Mouse (Mus musculus): ENCODE results near the gene Traip. TPM values are rescaled to one million over a fixed set of nuclear protein-coding genes. Genes with fewer than 3 reads are reported as not detected.

Traip gene
- polyA plus RNA-seq (2012; rRNA removed), result 21.0 and 21.2 TPM in 2 replicates

- no peak for DNase-seq (ENCODE audit: extremely low spot score in 1 of 2, low spot score in 1 of 2)
Observed at GRCm38 (mm10) chr9:107949922-107950235, at the start of gene Traip. Gene Traip (plus strand): TSS chr9:107950136.

- DNase-seq (ENCODE audit: extremely low spot score in 1 of 2, low spot score in 1 of 2), result peak; percentile 76 to 89
Observed at GRCm38 (mm10) chr9:107900840-107901626, 48.9 kb upstream of the Traip start.

- no peak for DNase-seq (ENCODE audit: extremely low spot score in 1 of 2, low spot score in 1 of 2)
Observed at GRCm38 (mm10) chr9:107901627-107901914, 48.4 kb upstream of the Traip start.

DNA sequence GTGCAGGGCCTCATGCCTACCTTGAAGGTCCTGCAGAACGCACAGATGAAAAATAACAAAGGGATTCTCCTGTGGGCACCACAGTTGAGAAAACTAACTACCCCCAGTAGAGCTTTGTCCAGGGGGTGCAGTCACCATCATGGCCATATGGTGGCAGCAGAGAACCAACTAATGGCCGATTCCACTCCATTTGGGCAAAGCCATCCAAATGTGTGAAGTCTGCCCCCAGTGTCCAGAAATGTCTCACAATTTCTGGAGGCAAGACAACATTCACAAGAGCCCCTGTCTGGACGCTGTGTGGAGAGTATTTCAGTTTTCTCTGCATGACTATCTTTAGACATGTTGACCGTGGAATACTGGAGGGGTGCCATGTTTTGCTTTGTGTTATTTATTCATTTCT is 45.2 kb upstream of the Traip start:
- DNase-seq (ENCODE audit: extremely low spot score in 1 of 2, low spot score in 1 of 2), result peak; percentile 75 to 96

DNA sequence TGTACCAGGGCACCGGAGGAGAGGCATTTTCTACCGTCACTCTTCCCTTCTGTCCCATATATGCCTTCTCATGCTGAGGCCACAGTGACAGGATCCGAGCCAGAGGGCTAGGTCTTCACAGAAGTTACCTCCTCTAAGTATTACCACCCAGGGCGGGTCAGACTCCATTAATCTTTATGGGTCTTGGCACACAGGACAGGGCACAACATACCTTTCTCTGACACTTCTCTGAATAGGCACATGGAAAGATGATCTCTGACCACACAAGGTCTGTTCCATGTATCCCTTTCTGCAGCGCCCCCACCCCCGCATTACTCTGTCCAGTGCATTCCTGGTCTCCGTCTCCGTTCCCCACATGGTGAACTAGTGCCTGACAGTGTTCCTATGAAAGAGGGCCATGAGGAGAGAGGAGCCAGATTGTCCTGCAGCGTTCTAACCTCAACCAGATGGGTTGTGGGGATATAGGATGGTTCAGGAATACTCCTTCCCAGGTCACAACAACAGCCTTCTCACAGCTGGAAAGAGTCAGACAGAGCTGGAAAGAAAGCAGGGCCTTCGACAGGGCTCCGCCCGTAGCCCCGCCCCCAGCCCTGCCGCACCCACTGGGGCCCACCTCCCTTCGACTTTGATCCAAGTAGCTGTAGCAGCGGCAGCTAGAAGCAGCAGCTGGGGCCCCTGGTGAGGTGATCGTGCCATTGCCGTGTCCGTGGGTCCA is 43.5 kb upstream of the Traip start, which contains the start of gene Mst1r:
TSS of gene Mst1r (plus strand) at position 622 of the 715 bp plus-strand sequence.
- DNase-seq (ENCODE audit: extremely low spot score in 1 of 2, low spot score in 1 of 2), result no peak

DNA sequence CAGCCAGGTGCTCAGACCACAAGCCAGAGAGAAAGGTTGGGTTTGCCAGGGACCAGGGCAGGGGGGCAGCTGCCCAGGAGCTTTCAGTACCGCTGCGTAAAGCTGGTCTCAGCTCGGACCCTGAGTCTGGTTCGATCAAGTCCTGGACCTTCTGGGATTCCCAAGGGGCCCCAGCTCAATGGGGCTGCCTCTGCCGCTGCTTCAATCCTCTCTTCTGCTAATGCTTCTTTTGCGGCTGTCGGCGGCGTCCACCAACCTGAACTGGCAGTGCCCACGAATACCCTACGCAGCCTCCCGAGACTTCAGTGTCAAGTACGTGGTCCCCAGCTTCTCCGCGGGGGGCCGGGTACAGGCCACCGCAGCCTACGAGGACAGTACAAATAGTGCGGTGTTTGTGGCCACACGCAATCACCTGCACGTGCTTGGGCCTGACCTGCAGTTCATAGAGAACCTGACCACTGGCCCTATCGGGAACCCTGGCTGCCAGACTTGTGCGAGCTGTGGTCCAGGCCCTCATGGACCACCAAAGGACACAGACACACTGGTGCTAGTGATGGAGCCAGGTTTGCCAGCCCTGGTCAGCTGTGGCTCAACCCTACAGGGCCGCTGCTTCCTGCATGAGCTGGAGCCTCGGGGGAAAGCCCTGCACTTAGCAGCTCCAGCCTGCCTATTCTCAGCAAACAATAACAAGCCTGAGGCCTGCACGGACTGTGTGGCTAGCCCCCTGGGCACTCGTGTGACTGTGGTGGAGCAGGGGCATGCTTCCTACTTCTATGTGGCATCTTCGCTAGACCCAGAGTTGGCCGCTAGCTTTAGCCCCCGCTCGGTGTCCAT is 42.8 kb upstream of the Traip start:
- no peak for DNase-seq (ENCODE audit: extremely low spot score in 1 of 2, low spot score in 1 of 2)

GRCm38 (mm10) chr9:107907801-107908120 is 42.2 kb upstream of the Traip start:
- no peak for DNase-seq (ENCODE audit: extremely low spot score in 1 of 2, low spot score in 1 of 2)

DNA sequence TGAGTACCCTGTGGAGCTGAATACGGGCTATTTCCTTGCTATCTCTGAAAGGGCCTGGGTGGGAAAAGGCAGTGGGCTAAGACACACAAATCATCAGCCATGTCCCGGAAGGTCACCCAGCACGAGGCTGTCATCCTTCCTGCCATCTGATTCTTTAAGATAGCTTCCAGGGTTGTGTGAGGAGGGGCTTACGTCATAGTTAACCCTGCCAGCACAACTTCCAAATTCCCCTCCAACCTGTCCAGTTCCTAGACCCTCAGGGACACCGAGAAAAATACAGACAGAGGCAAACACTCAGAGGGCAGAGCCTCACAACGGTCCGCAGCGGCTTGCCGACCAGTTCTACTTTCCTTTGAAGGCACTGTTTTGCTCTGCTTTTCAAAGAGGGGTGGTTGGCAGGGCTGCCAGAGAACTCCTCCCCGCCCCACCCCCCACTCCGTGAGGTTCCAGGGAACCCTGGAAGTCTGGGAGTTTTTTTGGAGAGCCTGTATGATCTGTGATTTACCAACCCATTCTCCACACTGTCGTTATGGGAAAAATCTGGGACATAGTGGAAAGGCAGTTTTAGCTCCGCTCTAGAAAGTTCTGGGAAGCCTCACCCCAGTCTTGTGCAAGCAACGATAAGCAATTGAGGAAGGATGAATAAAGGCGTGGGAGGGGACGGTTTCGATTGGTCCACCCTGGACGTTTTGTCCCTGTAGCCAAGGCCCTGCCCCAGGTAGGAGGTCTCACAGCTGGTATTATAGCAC is 41.4 kb upstream of the Traip start:
- DNase-seq (ENCODE audit: extremely low spot score in 1 of 2, low spot score in 1 of 2), result no peak

GRCm38 (mm10) chr9:107910025-107910769 is 39.7 kb upstream of the Traip start:
- DNase-seq (ENCODE audit: extremely low spot score in 1 of 2, low spot score in 1 of 2), result no peak

DNA sequence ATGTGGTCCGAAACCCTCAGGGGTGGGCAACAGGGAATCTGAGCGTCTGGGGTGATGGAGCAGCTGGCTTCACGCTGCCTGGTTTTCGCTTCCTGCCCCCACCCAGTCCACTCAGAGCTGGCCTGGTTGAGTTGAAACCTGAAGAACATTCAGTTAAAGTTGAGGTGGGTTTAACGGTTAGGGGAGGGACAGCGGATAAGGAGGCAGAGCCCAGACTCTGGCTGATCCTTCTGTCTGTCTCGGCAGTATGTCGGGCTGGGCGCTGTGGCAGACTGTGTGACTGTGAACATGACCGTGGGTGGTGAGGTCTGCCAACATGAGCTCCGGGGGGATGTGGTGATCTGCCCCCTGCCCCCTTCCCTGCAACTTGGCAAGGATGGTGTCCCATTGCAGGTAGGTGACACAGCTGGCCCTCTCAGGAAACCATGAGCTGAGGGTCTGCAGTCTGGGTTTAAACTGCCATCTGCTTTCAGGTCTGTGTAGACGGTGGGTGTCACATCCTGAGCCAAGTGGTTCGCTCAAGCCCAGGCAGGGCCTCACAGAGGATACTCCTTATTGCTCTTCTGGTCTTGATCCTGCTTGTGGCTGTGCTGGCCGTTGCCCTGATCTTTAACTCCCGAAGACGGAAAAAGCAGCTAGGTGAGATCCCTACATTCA is 35.0 kb upstream of the Traip start:
- DNase-seq (ENCODE audit: extremely low spot score in 1 of 2, low spot score in 1 of 2), result no peak

DNA sequence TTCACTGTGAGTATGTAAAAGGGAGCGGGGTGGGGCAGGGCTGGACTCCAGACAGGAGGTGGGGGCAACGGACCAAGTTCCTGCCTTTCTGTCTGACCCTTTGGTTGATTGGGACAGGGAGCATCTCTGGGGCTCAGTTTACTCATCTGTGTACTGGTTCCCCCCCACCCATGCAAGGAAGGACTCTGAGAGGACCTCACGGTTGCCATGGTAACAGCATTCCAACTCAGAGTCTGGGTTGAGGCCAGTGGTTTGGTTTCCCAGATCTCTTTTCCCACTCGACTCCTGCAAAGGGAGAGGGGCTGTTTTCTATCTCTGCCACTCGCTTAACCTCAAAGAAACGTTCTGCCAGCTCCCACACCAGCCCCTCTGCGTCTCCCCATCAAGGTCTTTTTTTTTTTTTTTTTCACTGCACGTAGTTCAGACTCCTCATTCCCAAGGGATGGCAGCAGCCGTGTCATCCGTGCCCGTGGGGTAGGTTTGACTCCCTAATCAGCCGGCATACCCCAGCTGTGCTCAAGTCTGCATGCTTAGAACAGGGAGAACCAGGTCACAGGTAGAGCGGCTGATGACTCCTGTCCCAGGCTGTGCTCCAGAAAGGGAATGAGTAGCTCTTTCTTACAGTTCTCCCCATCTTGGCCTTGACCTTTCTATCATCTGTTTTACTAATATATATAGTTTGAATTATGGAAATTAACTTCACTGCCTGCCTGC is 31.9 kb upstream of the Traip start:
- DNase-seq (ENCODE audit: extremely low spot score in 1 of 2, low spot score in 1 of 2), result peak in 1 of 2 experiments; percentile 68

GRCm38 (mm10) chr9:107918884-107919283 is 31.1 kb upstream of the Traip start:
- DNase-seq (ENCODE audit: extremely low spot score in 1 of 2, low spot score in 1 of 2), result peak in 1 of 2 experiments; percentile 50

DNA sequence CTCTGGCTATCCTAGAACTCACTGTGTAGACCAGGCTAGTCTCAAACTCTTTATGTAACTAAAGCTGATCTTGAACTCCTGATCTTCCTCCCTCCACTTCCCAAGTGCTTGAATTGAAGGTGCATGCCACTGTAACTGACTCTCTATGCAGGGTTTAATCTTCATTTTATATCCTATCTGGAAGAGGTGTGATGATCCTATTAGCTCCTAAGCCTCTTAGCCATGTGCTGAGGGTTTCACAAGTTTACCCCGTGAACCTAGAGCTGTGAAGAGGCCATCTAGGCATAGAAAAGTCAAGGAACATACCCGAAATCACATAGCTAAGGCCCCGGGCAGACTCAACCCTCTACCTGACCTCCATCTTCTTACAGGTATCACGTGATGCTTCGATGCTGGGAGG is 30.5 kb upstream of the Traip start:
- DNase-seq (ENCODE audit: extremely low spot score in 1 of 2, low spot score in 1 of 2), result no peak

DNA sequence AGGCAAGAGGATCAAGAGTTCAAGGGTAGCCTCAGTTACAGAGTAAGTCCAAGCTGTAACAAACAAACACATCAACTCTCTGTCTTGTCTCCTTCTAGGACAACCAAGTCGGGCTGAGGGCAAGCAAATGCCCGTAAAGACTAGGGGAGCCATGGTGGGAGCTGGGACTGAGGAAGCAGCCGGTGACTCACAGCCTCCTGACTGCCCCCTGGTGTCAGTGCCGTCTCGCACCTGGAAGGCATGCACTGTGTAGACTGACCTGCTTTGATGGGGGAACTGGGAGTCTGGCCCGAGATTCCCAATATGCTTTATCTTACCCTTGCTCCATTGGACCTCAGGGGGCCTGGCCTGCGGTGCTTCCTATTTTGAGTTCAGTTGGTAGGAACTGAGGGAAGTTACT is 26.9 kb upstream of the Traip start:
- no peak for DNase-seq (ENCODE audit: extremely low spot score in 1 of 2, low spot score in 1 of 2)

GRCm38 (mm10) chr9:107923956-107924355 is 26.0 kb upstream of the Traip start:
- DNase-seq (ENCODE audit: extremely low spot score in 1 of 2, low spot score in 1 of 2), result no peak

DNA sequence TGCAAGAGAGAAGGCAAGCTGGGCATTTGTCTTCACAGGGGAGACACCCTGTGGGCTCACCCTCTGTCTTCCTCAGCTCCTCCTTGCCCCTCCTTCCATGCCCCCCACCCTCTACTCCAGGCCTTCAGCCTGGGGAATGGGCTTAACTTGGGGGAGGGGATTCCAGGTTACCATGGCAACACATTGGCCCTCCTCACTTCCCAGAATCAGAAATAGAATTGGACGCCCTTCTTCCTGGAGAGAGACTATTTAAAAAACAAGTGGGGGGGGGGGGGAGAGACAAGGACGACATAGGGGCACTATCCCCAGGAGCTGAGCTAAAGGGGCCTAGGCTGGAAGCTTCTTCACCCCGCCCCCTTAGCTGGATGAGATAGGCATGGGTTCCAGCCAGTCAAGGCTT is 24.7 kb upstream of the Traip start:
- DNase-seq (ENCODE audit: extremely low spot score in 1 of 2, low spot score in 1 of 2), result no peak

- no peak for DNase-seq (ENCODE audit: extremely low spot score in 1 of 2, low spot score in 1 of 2)
Observed at GRCm38 (mm10) chr9:107926920-107927420, 23.0 kb upstream of the Traip start.

GRCm38 (mm10) chr9:107927749-107928148 is 22.2 kb upstream of the Traip start:
- no peak for DNase-seq (ENCODE audit: extremely low spot score in 1 of 2, low spot score in 1 of 2)

DNA sequence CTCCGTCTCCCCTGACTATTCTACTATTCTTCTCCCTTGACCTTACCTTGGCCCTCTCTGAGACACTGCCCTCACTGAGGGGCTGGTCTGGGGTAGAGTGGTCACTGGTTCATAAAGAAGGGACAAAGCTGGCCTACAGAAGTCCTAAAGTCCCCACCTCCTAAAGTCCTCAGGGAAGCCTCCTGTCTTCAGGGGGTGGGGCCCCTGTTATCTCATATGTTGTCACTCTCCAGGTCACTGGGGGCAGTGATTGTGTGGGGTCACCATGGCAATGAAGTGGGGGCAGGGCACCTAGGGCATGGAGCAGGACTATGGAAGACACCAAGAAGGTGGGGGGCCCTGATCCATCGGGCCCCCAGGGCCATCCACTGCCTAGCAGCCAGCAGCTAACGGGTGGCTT is 21.8 kb upstream of the Traip start, which contains the start of gene Actl11:
TSS of gene Actl11 (plus strand) at position 301 of the 400 bp plus-strand sequence.
- DNase-seq (ENCODE audit: extremely low spot score in 1 of 2, low spot score in 1 of 2), result no peak

Measured in frontal cortex, adult 2 months (tissue).